ENCODE assay signal across 17 mouse cellular contexts in the genomic region with DNA sequence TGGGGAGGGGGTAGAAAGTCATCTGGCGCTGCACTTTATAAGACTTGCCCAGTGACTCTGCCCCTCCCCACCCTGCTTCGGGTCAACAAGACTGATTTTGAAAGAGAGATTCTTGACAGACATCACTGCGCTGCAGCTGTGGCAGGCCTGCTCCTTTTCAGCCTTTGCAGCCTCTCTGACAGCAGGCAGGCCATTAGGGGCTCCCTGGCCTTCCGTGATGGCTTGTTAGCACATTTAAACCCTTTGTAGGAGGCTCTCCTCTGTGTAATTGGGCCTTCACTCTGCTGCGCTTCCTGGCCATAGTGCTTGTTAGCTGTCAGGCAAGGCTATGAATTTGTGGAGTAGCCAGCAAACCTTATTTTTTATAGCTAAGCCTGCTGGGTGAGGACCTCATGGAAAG.
DNase-seq lines count a peak whose midpoint lies in the region; ATAC-seq lines count a peak whose summit lies in the region.
"Had no signal": no experiment of that assay in that cellular context is flagged by ENCODE, and none has a peak within 500 bp of the region (broad histone marks: within the 10 kb centered on the region; RNA-seq: fewer than 3 reads in every experiment).

No protein-coding gene starts in this region.

- no peaks in the 10 kb centered on the region for H3K27me3 ChIP-seq in neural tube, embryonic 15.5 days (replicated peaks)
- H3K27me3 ChIP-seq in forebrain, embryonic 12.5 days = no peaks in the 10 kb centered on the region
- H3K27me3 ChIP-seq: liver, embryonic 15.5 days had no signal

- no peaks in the 10 kb centered on the region for H3K9me3 ChIP-seq in neural tube, embryonic 15.5 days (replicated peaks)
- H3K9me3 ChIP-seq in forebrain, embryonic 12.5 days = no peaks in the 10 kb centered on the region
- H3K9me3 ChIP-seq: heart, embryonic 13.5 days; liver, embryonic 15.5 days had no signal

- WGBS in neural tube, embryonic 15.5 days = 13% methylated on average over 5 of the region's 5 CpGs
- 12% methylated on average over 5 of the region's 5 CpGs for WGBS in forebrain, embryonic 12.5 days

- no peak overlapping the region for H3K4me2 ChIP-seq in neural tube, embryonic 15.5 days
- H3K4me2 ChIP-seq in forebrain, embryonic 12.5 days = no peak overlapping the region
- H3K4me2 ChIP-seq: heart, embryonic 13.5 days; liver, embryonic 15.5 days had no signal

- DNase-seq in neural tube, embryonic 10.5 days (ENCODE audit: extremely low spot score, low spot score) = peak; percentile 27
- peak; percentile 40 for DNase-seq in mesoderm, embryonic 11.5 days (ENCODE audit: low read depth, low spot score)
- no peak for DNase-seq in left cerebral cortex, adult 11 months (ENCODE audit: low spot score)
- no peak for DNase-seq in left cerebral cortex, postnatal 4 days
- DNase-seq in c-Kit-positive CD71-positive TER-119-positive erythroid progenitor cells, embryonic 14.5 days (ENCODE audit: low spot score) = no peak
- DNase-seq: adrenal gland, postnatal 25 days; cerebellum, adult 11 months; gastrocnemius, postnatal 14 days; kidney, adult 9 months; right cerebral cortex, postnatal 25 days; thymus, adult 18-20 months had no signal

- no peak overlapping the region for H3K4me3 ChIP-seq in neural tube, embryonic 15.5 days (replicated peaks)
- no peak overlapping the region for H3K4me3 ChIP-seq in forebrain, embryonic 12.5 days (replicated peaks)
- H3K4me3 ChIP-seq: heart, embryonic 13.5 days; layer of hippocampus, adult 2 months; liver, embryonic 15.5 days had no signal

- no peaks in the 10 kb centered on the region for H3K36me3 ChIP-seq in neural tube, embryonic 15.5 days
- H3K36me3 ChIP-seq in forebrain, embryonic 12.5 days (replicated peaks) = no peaks in the 10 kb centered on the region
- H3K36me3 ChIP-seq: heart, embryonic 13.5 days; liver, embryonic 15.5 days had no signal

- no peak overlapping the region for H3K27ac ChIP-seq in neural tube, embryonic 15.5 days (replicated peaks)
- peak overlapping the region; percentile 80 for H3K27ac ChIP-seq in forebrain, embryonic 12.5 days
- H3K27ac ChIP-seq: heart, embryonic 13.5 days; layer of hippocampus, adult 2 months; liver, embryonic 15.5 days had no signal

- peaks cover 4% of the 10 kb centered on the region; the same call in 1 of the 2 replicates for H3K4me1 ChIP-seq in neural tube, embryonic 15.5 days
- H3K4me1 ChIP-seq in forebrain, embryonic 12.5 days = peaks cover 31% of the 10 kb centered on the region
- H3K4me1 ChIP-seq: heart, embryonic 13.5 days; liver, embryonic 15.5 days had no signal

- intact Hi-C loops in left cerebral cortex, postnatal 4 days (cut with DNase I) = no loop called here

- no peak for ATAC-seq in neural tube, embryonic 15.5 days (ENCODE audit: low FRiP score)
- peak; percentile 82 for ATAC-seq in forebrain, embryonic 12.5 days (ENCODE audit: low FRiP score)
- ATAC-seq: CD4-positive, CD25-positive, alpha-beta regulatory T cell, adult 4 months had no signal

- H3K9ac ChIP-seq in neural tube, embryonic 15.5 days (replicated peaks) = no peak overlapping the region
- no peak overlapping the region for H3K9ac ChIP-seq in forebrain, embryonic 12.5 days
- H3K9ac ChIP-seq: heart, embryonic 13.5 days; liver, embryonic 15.5 days had no signal

Comparison
In these comparisons a context has a peak if more than half of its experiments do, and no peak if none do; other contexts are left out.
1. DNase-seq: peak in neural tube, embryonic 10.5 days (single experiment) and mesoderm, embryonic 11.5 days (single experiment); none in left cerebral cortex, adult 11 months (single experiment), left cerebral cortex, postnatal 4 days (single experiment) and c-Kit-positive CD71-positive TER-119-positive erythroid progenitor cells, embryonic 14.5 days (single experiment).